Mouse (Mus musculus) layer of hippocampus, postnatal 14 days (tissue): ENCODE measurements around the gene Zfp977. TPM values are rescaled to one million over a fixed set of nuclear protein-coding genes. Genes with fewer than 3 reads are reported as not detected.
"Not testable (repeated sequence)": the region's sequence is repeated elsewhere in the genome, so short reads cannot be mapped to it uniquely, and the experiment has no call there.

Source experiments
- DNase-seq, 2 experiments: peaks; one replicate each; pipeline ENCODE4 v3.0.0; 2021 to 2022; ENCODE audit warnings: low spot score in 2 of 2, mixed read lengths in 1 of 2
- long read RNA-seq, 2 experiments: library from polyadenylated mRNA; stranded (forward); transcript quantifications; one replicate each; pipeline ENCODE4 v2.0.0; 2021
- microRNA-seq, 2 experiments: library from miRNA; unstranded; fragments of <30 nt; microRNA quantifications; one replicate each; pipeline ENCODE4 v1.2.0; 2021
- total RNA-seq, 2 experiments: library from RNA; stranded (reverse); gene quantifications; 2 replicates each; pipeline ENCODE4 v1.2.3; 2021

The Zfp977 gene
- total RNA-seq, result 1 to 10 TPM; 3.6 TPM
- long read RNA-seq, experiment 1, result 0 reads
- long read RNA-seq, experiment 2, partial matches to known transcripts, result 0 of 2 reads
- long read RNA-seq, experiment 2, other reads (novel, unspliced or antisense), result 2 of 2 reads

DNA sequence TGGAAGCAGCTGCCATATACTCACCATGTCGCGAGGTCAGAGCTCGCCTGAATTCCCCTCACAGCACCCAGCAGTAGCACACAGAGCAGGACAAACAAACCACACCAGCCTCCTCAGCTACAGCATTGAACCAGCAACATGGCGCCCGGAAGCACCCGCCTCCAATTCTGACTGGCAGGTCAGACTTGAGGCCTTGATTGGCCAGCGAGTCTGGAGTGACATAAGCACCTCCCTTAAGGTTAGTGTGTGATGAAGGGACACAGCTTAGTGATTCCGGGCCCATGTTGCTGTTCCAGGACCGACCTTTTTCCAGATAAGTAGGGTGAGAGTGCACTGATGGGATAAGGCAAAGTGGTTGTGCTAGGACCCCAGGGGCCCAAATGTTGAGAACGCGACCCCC, at the start of gene Zfp977:
Gene Zfp977, minus strand, starts transcription at position 135 of the 400 bp plus-strand sequence.
- DNase-seq, result not testable (repeated sequence)

DNA sequence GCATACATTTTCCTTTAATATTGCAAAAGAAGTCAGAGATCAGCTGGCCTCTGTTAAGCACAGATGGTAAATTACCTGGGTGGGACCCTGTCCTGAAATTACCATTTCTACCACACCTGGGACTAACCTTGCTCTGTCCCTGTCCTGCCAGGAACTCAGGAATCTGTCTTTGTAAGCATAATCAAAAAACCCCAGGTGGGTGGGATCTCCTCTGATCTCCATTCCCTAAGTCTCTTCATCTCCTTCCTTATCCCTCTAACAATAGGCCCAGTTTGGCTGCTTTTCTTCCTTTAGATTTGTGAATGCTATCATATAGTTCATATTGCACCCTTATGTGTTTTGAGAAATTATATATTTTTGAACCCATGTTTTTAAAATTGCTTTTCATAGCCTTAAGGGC, 38.7 kb upstream of the Zfp977 start:
- DNase-seq, result not testable (repeated sequence)

DNA sequence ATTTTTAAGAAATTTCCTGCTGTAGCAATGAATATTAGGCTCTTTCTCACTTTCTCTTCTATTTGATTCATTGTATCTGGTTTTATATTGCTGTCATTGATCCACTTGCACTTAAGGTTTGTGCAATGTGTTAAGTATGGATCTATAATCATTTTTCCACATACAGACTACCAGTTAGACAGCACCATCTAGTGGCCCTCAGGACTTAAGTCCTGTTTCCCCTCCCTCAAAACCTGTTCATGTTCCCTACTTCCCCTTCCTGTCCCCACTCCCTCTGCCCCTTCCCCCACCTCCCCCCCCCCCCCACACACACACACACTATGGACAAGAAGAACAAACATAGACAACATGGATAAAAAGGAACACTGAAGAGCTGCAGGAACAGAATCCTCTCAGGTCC, 3.3 kb upstream of the Zfp977 start:
- not testable (repeated sequence) for DNase-seq

DNA sequence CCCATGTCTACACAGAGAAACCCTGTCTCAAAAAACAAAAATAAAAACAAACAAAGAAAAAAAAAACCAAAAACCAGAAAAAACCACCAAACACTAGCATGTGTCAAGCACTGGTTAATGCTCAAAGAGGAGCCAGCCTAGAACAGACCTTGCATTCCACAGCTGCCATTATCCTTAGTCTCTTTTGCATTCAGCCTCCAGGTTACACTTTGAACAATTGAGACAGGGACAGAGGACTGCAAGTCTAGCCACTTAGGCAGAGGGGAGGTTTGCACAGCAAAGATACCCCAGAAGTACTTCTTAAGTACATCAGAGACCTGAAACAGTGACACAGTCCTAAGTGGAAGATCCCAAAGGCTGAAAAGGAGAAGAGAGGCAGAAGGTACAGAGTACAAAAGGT, 1.0 kb downstream of the Zfp977 start:
- DNase-seq, result not testable (repeated sequence)

DNA sequence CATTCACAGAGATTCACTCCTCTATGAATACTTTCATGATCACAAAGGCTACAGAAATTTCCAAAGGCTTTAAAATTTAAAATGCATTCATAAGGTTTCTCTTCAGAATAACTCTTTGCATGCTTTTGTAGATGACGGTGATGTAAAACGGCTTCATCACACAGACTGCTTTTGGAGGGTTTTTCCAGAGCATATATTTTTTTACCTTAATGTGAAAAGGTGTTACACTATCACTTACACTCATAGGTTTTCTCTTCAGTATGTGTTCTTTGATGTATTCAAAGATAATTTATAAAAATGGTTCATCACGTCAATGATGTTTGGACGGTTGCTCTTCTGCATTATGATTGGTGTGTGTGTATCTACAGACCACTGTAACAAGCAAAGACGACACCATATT, 13.9 kb downstream of the Zfp977 start, which contains the start of gene Gm21028:
Gene Gm21028, minus strand, starts transcription at position 101 of the 400 bp plus-strand sequence.
- DNase-seq, result no peak

DNA sequence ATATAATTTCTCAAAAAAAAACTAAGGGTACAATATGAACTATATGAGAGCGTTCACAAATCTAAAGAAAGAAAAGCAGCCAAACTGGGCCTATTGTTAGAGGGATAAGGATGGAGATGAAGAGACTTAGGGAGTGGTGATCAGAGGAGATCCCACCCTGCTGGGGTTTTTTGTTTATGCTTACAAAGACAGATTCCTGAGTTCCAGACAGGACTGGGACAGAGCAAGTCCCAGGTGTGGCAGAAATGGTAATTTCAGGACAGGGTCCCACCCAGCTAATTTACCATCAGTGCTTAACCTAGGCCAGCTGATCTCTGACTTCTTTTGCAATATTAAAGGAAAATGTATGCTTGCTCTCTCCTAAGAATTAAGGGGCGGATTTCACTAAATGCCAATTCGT, 40.6 kb downstream of the Zfp977 start:
- no peak for DNase-seq

Small RNA genes lying within 50 kb of the gene (microRNA-seq; reads per million reads assigned to microRNA genes)
- gene Gm24938, result 0 reads per million in 2 experiments

Other genes starting within 250 kb of the Zfp977 start
- not detected for gene 4933421I07Rik, start 144.4 kb downstream of the Zfp977 start, total RNA-seq
- 10 to 100 TPM; 20.1 to 21.9 TPM for gene Zfp141, start 86.8 kb downstream of the Zfp977 start, total RNA-seq
- gene Gm21028, start 14.0 kb downstream of the Zfp977 start, total RNA-seq, result not detected
- 1 to 10 TPM; 4.9 to 5.1 TPM for gene Zfp976, start 50.0 kb upstream of the Zfp977 start, total RNA-seq
- 1 to 10 TPM; 5.9 to 7.3 TPM for gene Zfp975, start 100.2 kb upstream of the Zfp977 start, total RNA-seq
- not detected for gene Gm17067, start 134.5 kb upstream of the Zfp977 start, total RNA-seq
- not detected for gene Vmn2r62, start 201.0 kb upstream of the Zfp977 start, total RNA-seq